Mouse (Mus musculus) cerebellum, adult 2 months (tissue): ENCODE results near the gene Garnl3. TPM values are rescaled to one million over a fixed set of nuclear protein-coding genes. Genes with fewer than 3 reads are reported as not detected.

Experiments used
- DNase-seq, 2 experiments: peaks; one replicate each; pipeline ENCODE4 v3.0.0; 2021
- H3K27ac ChIP-seq: fragments of 200-500 bp; 2 replicates; pipeline ENCODE4 v1.5.1; 2012; ENCODE audit warnings: low read length, control low read depth, inconsistent platforms; ENCODE audit not compliant: insufficient read depth
- H3K27me3 ChIP-seq: fragments of 200-500 bp; 2 replicates; pipeline ENCODE4 v1.6.1; 2012; ENCODE audit warnings: inconsistent platforms, mild to moderate bottlenecking, low read length, moderate library complexity; ENCODE audit not compliant: control insufficient read depth, insufficient read depth
- H3K4me1 ChIP-seq: fragments of 200-500 bp; 2 replicates; pipeline ENCODE4 v1.6.1; 2011; ENCODE audit warnings: low read length; ENCODE audit not compliant: control insufficient read depth, insufficient read depth
- H3K4me3 ChIP-seq: fragments of 200-500 bp; replicated peaks from 2 replicates; pipeline ENCODE3; 2011; ENCODE audit warnings: mild to moderate bottlenecking, low read depth, low read length, control low read depth; ENCODE audit not compliant: insufficient read depth
- CTCF ChIP-seq: fragments of 200-500 bp; IDR thresholded peaks from 2 replicates; pipeline ENCODE4 v1.5.1; 2011; ENCODE audit warnings: low read depth, mild to moderate bottlenecking, control low read depth, low read length, moderate library complexity, borderline replicate concordance; ENCODE audit not compliant: insufficient read depth
- POLR2A ChIP-seq: fragments of 200-500 bp; IDR thresholded peaks from 2 replicates; pipeline ENCODE4 v1.6.1; 2011; ENCODE audit warnings: low read length, control low read depth, borderline replicate concordance; ENCODE audit not compliant: insufficient read depth
- WGBS: fragments of 180-500 bp; shearing (Covaris S2); methylation state at CpG from one replicate; pipeline ENCODE4 v1.1.7; 2018; 5-methylcytosine and 5-hydroxymethylcytosine counted together
- polyA plus RNA-seq: library from polyadenylated mRNA; depleted of rRNA; stranded (reverse); fragments of >200 nt; gene quantifications from 2 replicates; pipeline ENCODE4 v1.2.3, GENCODE M21; 2012

The Garnl3 gene
- polyA plus RNA-seq, 1 experiment: 120 TPM

DNA sequence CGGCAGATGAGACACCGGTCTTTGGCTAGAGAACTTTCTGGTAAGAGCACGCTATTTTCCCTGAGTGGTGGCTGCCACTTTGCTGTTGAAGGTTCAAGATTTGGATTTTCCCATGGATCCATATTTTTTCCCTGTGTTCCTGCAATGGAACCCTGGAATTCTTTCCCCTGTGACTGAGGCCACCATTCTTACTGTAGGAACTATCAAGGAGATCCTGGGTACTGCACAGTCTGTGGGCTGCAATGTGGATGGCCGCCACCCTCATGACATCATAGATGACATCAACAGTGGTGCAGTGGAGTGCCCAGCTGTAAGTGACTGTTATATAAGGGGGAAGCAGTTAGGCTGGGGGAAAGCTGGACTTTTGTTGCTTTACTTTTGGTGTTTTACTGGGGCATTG lies 167.9 kb downstream of the Garnl3 start:
- no peak overlapping the region for H3K4me3 ChIP-seq
- WGBS: 73% methylated on average over 4 of the region's 4 CpGs
- DNase-seq: no peak
- TF ChIP-seq POLR2A (no peak), CTCF (no peak)
- H3K27me3 ChIP-seq: no peaks in the 10 kb centered on the region
- no peak overlapping the region for H3K27ac ChIP-seq
- H3K4me1 ChIP-seq: peaks cover 16% of the 10 kb centered on the region

DNA sequence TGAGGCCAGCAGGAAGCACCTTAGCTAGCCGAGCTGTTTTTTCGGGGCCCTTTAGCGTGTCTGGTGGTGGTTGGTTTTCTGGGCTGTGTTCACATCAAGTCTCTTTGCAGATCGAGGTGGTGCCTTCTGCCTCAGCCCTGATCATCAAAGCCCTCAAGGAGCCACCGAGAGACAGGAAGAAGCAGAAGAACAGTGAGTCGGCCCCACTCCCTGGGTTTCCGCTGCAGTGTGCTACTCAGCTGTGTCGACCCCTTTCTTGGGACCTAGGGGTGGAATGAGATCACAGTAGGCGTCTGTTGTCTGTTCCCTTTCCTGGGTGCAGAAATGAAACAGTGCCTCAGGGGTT lies 168.6 kb downstream of the Garnl3 start:
- Histone ChIP-seq H3K4me3 (no peak overlapping the region), H3K4me1 (peaks cover 9% of the 10 kb centered on the region), H3K27me3 (no peaks in the 10 kb centered on the region), H3K27ac (no peak overlapping the region)
- TF ChIP-seq CTCF (no peak), POLR2A (no peak)
- WGBS: 19% methylated on average over 9 of the region's 9 CpGs
- DNase-seq: no peak

DNA sequence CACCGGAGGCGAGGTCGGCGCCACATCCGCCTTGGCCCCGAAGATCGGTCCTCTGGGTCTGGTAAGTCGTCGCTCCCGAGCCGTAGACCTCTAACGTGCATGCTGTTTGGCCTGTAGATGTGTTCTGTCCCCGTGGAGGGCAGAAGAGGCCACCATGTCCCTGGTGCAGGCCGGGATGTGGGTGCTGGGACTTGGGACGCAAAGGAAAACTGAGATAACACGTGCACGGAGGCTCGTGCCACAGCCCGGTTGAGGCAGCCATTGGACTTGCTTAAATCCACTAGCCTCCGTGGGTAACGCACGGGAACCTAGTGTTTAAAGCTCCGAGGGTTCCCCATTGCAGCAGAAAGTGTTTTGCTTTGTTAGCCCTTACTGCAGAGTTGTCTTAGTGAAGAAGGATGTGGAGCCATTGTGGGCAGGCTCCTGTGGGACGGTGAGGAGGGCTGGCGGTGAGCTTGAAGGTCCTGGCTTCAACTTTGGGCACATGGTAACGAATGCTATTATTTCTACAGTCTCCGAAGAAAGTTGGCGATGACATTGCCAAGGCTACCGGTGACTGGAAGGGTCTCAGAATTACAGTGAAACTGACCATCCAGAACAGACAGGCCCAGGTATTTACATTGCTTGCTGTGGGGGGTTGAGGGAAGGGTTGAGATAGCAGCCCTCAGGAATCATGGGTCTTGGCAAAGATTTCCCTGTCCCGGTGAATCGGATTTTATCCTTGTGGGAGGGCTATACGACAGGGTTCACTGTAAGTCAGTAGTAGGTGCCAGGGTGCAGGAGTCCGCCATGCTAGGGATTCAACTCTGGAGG lies 169.2 kb downstream of the Garnl3 start:
- H3K27ac ChIP-seq: no peak overlapping the region
- H3K4me1 ChIP-seq: peaks cover 6% of the 10 kb centered on the region
- no peaks in the 10 kb centered on the region for H3K27me3 ChIP-seq
- TF ChIP-seq POLR2A (no peak), CTCF (no peak)
- 3% methylated on average over 33 of the region's 33 CpGs for WGBS
- peak overlapping the region; percentile 70 for H3K4me3 ChIP-seq
- no peak for DNase-seq

DNA sequence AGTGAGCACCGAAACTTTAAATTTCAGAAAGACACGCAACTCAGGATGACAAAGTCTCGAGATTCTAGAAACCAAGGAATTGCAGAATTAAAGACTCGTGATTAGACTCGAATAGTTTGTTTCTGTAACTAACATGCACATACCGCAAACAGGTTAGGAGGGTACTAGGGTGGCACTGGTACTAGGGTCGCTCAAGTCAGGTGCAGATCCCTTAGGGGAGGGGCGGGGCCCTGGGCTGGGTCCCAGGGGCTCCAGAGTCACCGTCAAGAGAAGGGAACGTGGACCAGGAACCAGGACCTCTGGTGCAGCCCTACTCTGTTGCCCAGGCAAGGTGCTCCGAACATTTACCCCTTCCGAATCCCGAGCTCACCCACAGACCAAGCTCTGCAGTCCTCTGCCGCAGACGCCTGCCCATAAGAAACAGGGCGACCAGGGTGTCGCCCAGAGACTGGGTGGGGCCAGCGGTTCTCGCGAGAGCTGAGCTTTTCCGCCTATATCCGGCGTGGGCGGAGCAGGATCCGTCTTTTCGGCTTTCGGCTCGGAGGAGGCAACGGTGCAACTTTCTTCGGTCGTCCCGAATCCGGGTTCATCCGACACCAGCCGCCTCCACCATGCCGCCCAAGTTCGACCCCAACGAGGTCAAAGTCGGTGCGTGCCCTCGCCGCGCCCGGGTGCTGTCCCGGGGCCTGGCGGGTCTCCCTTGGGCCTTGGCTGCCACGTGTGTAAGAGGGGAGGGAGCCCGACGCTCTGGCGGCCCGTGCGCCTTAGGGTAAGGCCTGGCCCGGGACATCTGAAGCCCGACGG lies 170.1 kb downstream of the Garnl3 start, which contains the start of the genes Rpl12 and Lrsam1:
Rpl12 (plus strand) TSS at position 368 of the 804 bp plus-strand sequence.
Lrsam1 (minus strand) TSS at position 423 of the 804 bp plus-strand sequence.
- 2% methylated on average over 55 of the region's 55 CpGs for WGBS
- Histone ChIP-seq H3K4me1 (peaks cover 6% of the 10 kb centered on the region), H3K4me3 (peak within 1 kb of the TSS; percentile 70), H3K27ac (no peak within 1 kb of the TSS; the same call in 1 of the 2 replicates), H3K27me3 (no peaks in the 10 kb centered on the region)
- TF ChIP-seq POLR2A (peak; percentile 86; the same call in 1 of the 2 replicates), CTCF (no peak)
- peak; percentile 92 for DNase-seq

DNA sequence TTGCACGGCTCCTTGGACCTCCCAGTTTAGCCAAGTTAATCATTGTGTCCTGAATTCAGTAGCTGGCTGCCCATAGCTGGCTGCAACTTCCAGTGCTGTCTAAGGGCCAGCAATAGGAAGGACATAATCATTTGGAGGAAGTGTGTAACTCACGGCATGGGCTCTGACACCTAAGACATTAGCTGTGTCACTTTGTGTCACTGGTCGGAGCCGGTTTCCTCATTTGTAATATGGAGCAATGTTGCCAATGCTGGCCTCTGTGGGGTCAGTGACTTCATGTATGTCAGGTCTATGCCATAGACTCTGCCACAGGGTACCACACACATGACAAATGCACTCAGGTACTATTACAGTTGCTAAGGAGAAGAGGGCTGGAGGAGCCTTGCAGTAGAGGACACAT lies 171.2 kb downstream of the Garnl3 start:
- no peak overlapping the region for H3K4me3 ChIP-seq
- no peak for DNase-seq
- WGBS: 92% methylated on average over 4 of the region's 4 CpGs
- no peaks in the 10 kb centered on the region for H3K27me3 ChIP-seq
- no peak overlapping the region for H3K27ac ChIP-seq
- no peak for TF ChIP-seq POLR2A
- no peak for TF ChIP-seq CTCF
- peaks cover 6% of the 10 kb centered on the region for H3K4me1 ChIP-seq

DNA sequence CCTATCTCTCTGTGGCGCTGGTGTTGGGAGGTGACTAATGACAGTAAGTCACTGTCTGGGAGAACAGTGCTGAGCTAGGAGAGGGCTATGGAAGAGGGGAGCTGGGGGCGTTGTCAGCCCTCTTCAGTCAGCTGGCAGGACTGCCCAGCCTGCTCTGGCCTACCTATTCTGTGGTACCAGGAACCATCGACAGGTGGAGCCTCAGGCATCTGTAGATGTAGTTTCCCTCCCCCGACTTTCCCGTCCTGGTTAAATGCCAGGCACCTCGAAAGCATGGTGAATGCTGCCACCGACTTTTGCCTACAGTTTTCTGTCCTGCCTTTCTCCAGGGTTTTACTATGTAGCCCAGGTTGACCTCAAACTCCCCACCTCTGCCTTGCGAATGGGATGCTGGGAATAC lies 174.1 kb downstream of the Garnl3 start:
- WGBS: 46% methylated on average over 8 of the region's 8 CpGs
- DNase-seq: no peak
- H3K27me3 ChIP-seq: no peaks in the 10 kb centered on the region
- no peak overlapping the region for H3K4me3 ChIP-seq
- TF ChIP-seq CTCF: 0 out of 2 replicates have a peak, but pooled peaks have one; percentile 36
- no peak for TF ChIP-seq POLR2A
- peaks cover 6% of the 10 kb centered on the region for H3K4me1 ChIP-seq
- no peak overlapping the region for H3K27ac ChIP-seq

DNA sequence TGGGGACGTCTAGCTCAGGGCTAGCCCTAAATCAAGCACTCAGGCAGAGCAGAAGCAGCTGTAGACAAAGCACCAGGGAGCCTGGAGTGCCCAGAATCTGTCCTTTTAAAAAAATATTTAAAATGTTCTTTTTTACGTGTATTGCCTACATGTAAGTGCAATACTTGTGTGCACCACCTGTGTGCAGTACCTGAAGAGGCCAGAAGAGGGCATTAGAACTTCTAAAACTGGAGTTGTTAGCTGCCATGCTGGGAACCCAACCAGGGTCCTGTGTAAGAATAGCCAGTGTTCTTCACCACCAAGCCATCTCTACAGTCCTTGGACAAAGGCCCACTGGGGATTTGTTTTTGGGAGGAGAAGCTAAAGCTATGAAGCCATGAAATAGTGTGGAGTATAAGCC lies 176.9 kb downstream of the Garnl3 start:
- H3K27me3 ChIP-seq: no peaks in the 10 kb centered on the region
- H3K4me1 ChIP-seq: no peaks in the 10 kb centered on the region
- 91% methylated on average over 2 of the region's 2 CpGs for WGBS
- DNase-seq: no peak
- H3K27ac ChIP-seq: no peak overlapping the region
- no peak overlapping the region for H3K4me3 ChIP-seq
- no peak for TF ChIP-seq CTCF
- TF ChIP-seq POLR2A: no peak

DNA sequence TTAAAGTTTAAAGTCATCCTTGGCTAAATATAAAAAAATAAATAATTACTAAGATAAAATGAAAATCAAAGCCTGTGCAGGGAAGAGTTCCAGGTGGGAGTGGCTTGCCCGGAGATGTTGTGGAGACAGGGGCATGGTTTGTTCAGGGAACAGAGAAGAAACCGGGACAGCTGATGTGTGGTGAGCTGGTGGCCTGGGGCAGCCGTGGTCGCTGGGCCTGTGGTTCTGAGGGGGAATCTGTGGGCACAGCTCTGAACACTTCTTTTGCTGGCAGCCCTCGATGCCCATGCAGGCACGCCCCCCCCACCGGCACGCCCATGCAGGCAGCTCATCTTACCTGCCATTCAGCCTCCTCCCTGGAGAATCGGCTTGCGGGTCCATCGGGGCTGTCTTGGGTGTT lies 184.0 kb downstream of the Garnl3 start:
- H3K4me3 ChIP-seq: no peak overlapping the region
- TF ChIP-seq CTCF (no peak), POLR2A (no peak)
- WGBS: 89% methylated on average over 11 of the region's 11 CpGs

More for the DNA sequence above, 184.0 kb downstream of the Garnl3 start:
- no peaks in the 10 kb centered on the region for H3K4me1 ChIP-seq
- H3K27me3 ChIP-seq: no peaks in the 10 kb centered on the region
- no peak overlapping the region for H3K27ac ChIP-seq
- no peak for DNase-seq
